Mouse (Mus musculus) A20 (cell line): Measurements from ENCODE around the gene Clybl.
A peak's percentile ranks its signal among the peaks of the same experiment; 100 is the strongest.

ENCODE experiments used
- DNase-seq: peaks from one replicate; pipeline ENCODE4 v3.0.0-alpha.2; 2011; ENCODE audit warnings: low read depth, low spot score

The Clybl gene

GRCm38 (mm10) chr14:122181078-122181814 lies at the start of gene Clybl:
Clybl (plus strand) TSS chr14:122181704.
- DNase-seq, result peak; percentile 96

GRCm38 (mm10) chr14:122136368-122136928 lies 45.1 kb upstream of the Clybl start:
- no peak for DNase-seq

GRCm38 (mm10) chr14:122137234-122137633 lies 44.3 kb upstream of the Clybl start:
- DNase-seq, result no peak

GRCm38 (mm10) chr14:122140126-122140525 lies 41.4 kb upstream of the Clybl start:
- no peak for DNase-seq

GRCm38 (mm10) chr14:122143585-122144269 lies 37.8 kb upstream of the Clybl start:
- DNase-seq, result no peak

- no peak for DNase-seq
These were observed 36.1 kb upstream of the Clybl start for GRCm38 (mm10) chr14:122145374-122145773.

- no peak for DNase-seq
These were observed 30.9 kb upstream of the Clybl start for GRCm38 (mm10) chr14:122150616-122151015.

GRCm38 (mm10) chr14:122157738-122158137 lies 23.8 kb upstream of the Clybl start:
- DNase-seq, result no peak

GRCm38 (mm10) chr14:122160916-122161315 lies 20.6 kb upstream of the Clybl start:
- peak; percentile 62 for DNase-seq

- no peak for DNase-seq
These were observed 12.6 kb upstream of the Clybl start for GRCm38 (mm10) chr14:122168912-122169311.

GRCm38 (mm10) chr14:122170202-122170781 lies 11.2 kb upstream of the Clybl start:
- DNase-seq, result no peak

- no peak for DNase-seq
These were observed 10.5 kb upstream of the Clybl start for GRCm38 (mm10) chr14:122171031-122171430.

- no peak for DNase-seq
These were observed 5.2 kb upstream of the Clybl start for GRCm38 (mm10) chr14:122176263-122176798.

GRCm38 (mm10) chr14:122179262-122179661 lies 2.2 kb upstream of the Clybl start:
- DNase-seq, result no peak

GRCm38 (mm10) chr14:122181815-122182157 lies 282 bp downstream of the Clybl start:
- no peak for DNase-seq

- DNase-seq, result no peak
These were observed 716 bp downstream of the Clybl start for GRCm38 (mm10) chr14:122182220-122182619.

GRCm38 (mm10) chr14:122183974-122184373 lies 2.5 kb downstream of the Clybl start:
- DNase-seq, result no peak

GRCm38 (mm10) chr14:122188250-122188649 lies 6.7 kb downstream of the Clybl start:
- DNase-seq, result no peak

GRCm38 (mm10) chr14:122189901-122190300 lies 8.4 kb downstream of the Clybl start:
- DNase-seq, result no peak

- no peak for DNase-seq
These were observed 9.0 kb downstream of the Clybl start for GRCm38 (mm10) chr14:122190527-122190926.

GRCm38 (mm10) chr14:122190941-122191510 lies 9.5 kb downstream of the Clybl start:
- DNase-seq, result peak; percentile 84

- peak; percentile 15 for DNase-seq
These were observed 13.1 kb downstream of the Clybl start for GRCm38 (mm10) chr14:122194630-122195029.
